Mouse (Mus musculus) G1E (cell line): ENCODE data around the gene Racgap1. TPM values are rescaled to one million over a fixed set of nuclear protein-coding genes. Genes with fewer than 3 reads are reported as not detected.

Experiments
- ATAC-seq: 2 replicates; pipeline ENCODE4 v1.8.0; 2016; ENCODE audit warnings: mild to moderate bottlenecking; ENCODE audit not compliant: insufficient number of reproducible peaks, poor library complexity, low FRiP score, severe bottlenecking; ENCODE audit errors: extremely low read depth
- DNase-seq: peaks from one replicate; pipeline ENCODE4 v3.0.0; 2012; ENCODE audit warnings: low spot score
- H3K27me3 ChIP-seq: 2 replicates; pipeline ENCODE4 v1.6.1; 2012; ENCODE audit warnings: mild to moderate bottlenecking, low read length, inconsistent platforms; ENCODE audit not compliant: insufficient read depth
- H3K36me3 ChIP-seq: replicated peaks from 2 replicates; pipeline ENCODE3; 2012; ENCODE audit warnings: mild to moderate bottlenecking, inconsistent platforms
- H3K4me1 ChIP-seq: 2 replicates; pipeline ENCODE4 v1.6.1; 2012; ENCODE audit warnings: low read depth, low read length, inconsistent platforms, mixed read lengths; ENCODE audit not compliant: insufficient read depth
- H3K4me3 ChIP-seq: 2 replicates; pipeline ENCODE4 v1.5.1; 2012; ENCODE audit warnings: low read depth, mild to moderate bottlenecking, inconsistent platforms, low read length, moderate library complexity, mixed read lengths
- H3K9me3 ChIP-seq: replicated peaks from 2 replicates; pipeline ENCODE4 v1.6.1; 2012; ENCODE audit warnings: inconsistent platforms
- CTCF ChIP-seq: IDR thresholded peaks from 2 replicates; pipeline ENCODE4 v1.5.1; 2012; ENCODE audit warnings: low read depth, low read length, inconsistent platforms, mixed read lengths
- GATA1 ChIP-seq: IDR thresholded peaks from 2 replicates; pipeline ENCODE4 v1.6.1; 2012; ENCODE audit warnings: borderline replicate concordance, low read length, inconsistent platforms, mixed read lengths
- GATA2 ChIP-seq: IDR thresholded peaks from 2 replicates; pipeline ENCODE4 v1.6.1; 2012; ENCODE audit warnings: low read depth, low read length, inconsistent platforms, borderline replicate concordance
- POLR2AphosphoS5 ChIP-seq: IDR thresholded peaks from 2 replicates; pipeline ENCODE4 v1.6.1; 2012; ENCODE audit warnings: low read depth, low read length, inconsistent platforms; ENCODE audit not compliant: insufficient replicate concordance
- TAL1 ChIP-seq: conservative IDR thresholded peaks from 2 replicates; pipeline ENCODE4 v1.6.1; 2012; ENCODE audit warnings: low read depth, low read length, inconsistent platforms, mixed read lengths
- polyA plus RNA-seq: library from polyadenylated mRNA; stranded (reverse); fragments of >175 nt; gene quantifications from 2 replicates; pipeline ENCODE4 v1.2.3, GENCODE M21; 2012
- total RNA-seq, 2 experiments: library from RNA; stranded (forward) in 1 of 2; stranded (reverse) in 1 of 2; fragments of 200-1000 nt in 1 of 2; fragments of >200 nt in 1 of 2; fragmentation: Nextera tagmentation in 1 of 2; gene quantifications; 2 replicates each; pipeline ENCODE4 v1.2.3; 2014 to 2017

Racgap1 gene
- total and polyA plus RNA-seq, 3 experiments: 35.6 to 189 (median 71.7) TPM

- H3K4me1 ChIP-seq: peaks cover 83% of the 10 kb centered on the region
- TF ChIP-seq TAL1: no peak
- no peak for TF ChIP-seq GATA2
- peaks cover 2% of the 10 kb centered on the region; the same call in 1 of the 2 replicates for H3K9me3 ChIP-seq
- no peak for DNase-seq
- peaks cover 12% of the 10 kb centered on the region for H3K36me3 ChIP-seq
- no peak overlapping the region for H3K4me3 ChIP-seq
- peaks cover 17% of the 10 kb centered on the region; the same call in 1 of the 2 replicates for H3K27me3 ChIP-seq
- no peak for ATAC-seq
These were observed 2.4 kb upstream of the Racgap1 start for GRCm38 (mm10) chr15:99653876-99654275.

- ATAC-seq: no peak
- peaks cover 17% of the 10 kb centered on the region; the same call in 1 of the 2 replicates for H3K27me3 ChIP-seq
- TF ChIP-seq CTCF (no peak), GATA1 (no peak), GATA2 (no peak), POLR2AphosphoS5 (no peak), TAL1 (no peak)
- DNase-seq: no peak
- no peak overlapping the region for H3K4me3 ChIP-seq
- no peaks in the 10 kb centered on the region for H3K9me3 ChIP-seq
- peaks cover 81% of the 10 kb centered on the region for H3K4me1 ChIP-seq
- peaks cover 16% of the 10 kb centered on the region for H3K36me3 ChIP-seq
These were observed 1.8 kb upstream of the Racgap1 start for GRCm38 (mm10) chr15:99653291-99653690.

GRCm38 (mm10) chr15:99651984-99652872 lies 772 bp upstream of the Racgap1 start:
- H3K27me3 ChIP-seq: peaks cover 17% of the 10 kb centered on the region; the same call in 1 of the 2 replicates
- H3K9me3 ChIP-seq: no peaks in the 10 kb centered on the region
- peaks cover 81% of the 10 kb centered on the region for H3K4me1 ChIP-seq
- peak overlapping the region; percentile 88 for H3K4me3 ChIP-seq
- no peak for ATAC-seq
- DNase-seq: no peak
- H3K36me3 ChIP-seq: peaks cover 23% of the 10 kb centered on the region
- TF ChIP-seq POLR2AphosphoS5 (no peak), GATA2 (no peak), TAL1 (no peak), GATA1 (no peak), CTCF (no peak)

GRCm38 (mm10) chr15:99650304-99650703 lies 1.2 kb downstream of the Racgap1 start:
- TF ChIP-seq GATA1 (no peak), CTCF (no peak), GATA2 (no peak), POLR2AphosphoS5 (no peak), TAL1 (no peak)
- H3K4me1 ChIP-seq: peaks cover 82% of the 10 kb centered on the region
- DNase-seq: no peak
- peaks cover 11% of the 10 kb centered on the region; the same call in 1 of the 2 replicates for H3K27me3 ChIP-seq
- ATAC-seq: no peak
- H3K4me3 ChIP-seq: peak overlapping the region; percentile 88
- H3K36me3 ChIP-seq: peaks cover 38% of the 10 kb centered on the region
- no peaks in the 10 kb centered on the region for H3K9me3 ChIP-seq

- H3K36me3 ChIP-seq: peaks cover 45% of the 10 kb centered on the region
- ATAC-seq (no peak), DNase-seq (no peak)
- peak overlapping the region; percentile 25; the same call in 1 of the 2 replicates for H3K4me3 ChIP-seq
- no peak for TF ChIP-seq POLR2AphosphoS5
- no peak for TF ChIP-seq GATA1
- no peak for TF ChIP-seq CTCF
- TF ChIP-seq GATA2: no peak
- TF ChIP-seq TAL1: no peak
- H3K4me1 ChIP-seq: peaks cover 79% of the 10 kb centered on the region
- H3K27me3 ChIP-seq: peaks cover 3% of the 10 kb centered on the region; the same call in 1 of the 2 replicates
- H3K9me3 ChIP-seq: no peaks in the 10 kb centered on the region
These were observed 2.2 kb downstream of the Racgap1 start for GRCm38 (mm10) chr15:99649067-99649761.

GRCm38 (mm10) chr15:99648326-99648725 lies 3.1 kb downstream of the Racgap1 start:
- peak overlapping the region; percentile 2; the same call in 1 of the 2 replicates for H3K4me3 ChIP-seq
- TF ChIP-seq GATA1 (no peak), POLR2AphosphoS5 (no peak), TAL1 (no peak), CTCF (no peak), GATA2 (no peak)
- H3K27me3 ChIP-seq: no peaks in the 10 kb centered on the region
- H3K36me3 ChIP-seq: peaks cover 52% of the 10 kb centered on the region
- peaks cover 79% of the 10 kb centered on the region for H3K4me1 ChIP-seq
- no peaks in the 10 kb centered on the region for H3K9me3 ChIP-seq
- ATAC-seq: no peak
- no peak for DNase-seq
